Mouse (Mus musculus): Measurements from ENCODE around the gene Gm960. TPM values are rescaled to one million over a fixed set of nuclear protein-coding genes. Genes with fewer than 3 reads are reported as not detected.

The Gm960 gene
- polyA plus RNA-seq, 1 experiment from 2014 or later: 7.6 TPM

DNA sequence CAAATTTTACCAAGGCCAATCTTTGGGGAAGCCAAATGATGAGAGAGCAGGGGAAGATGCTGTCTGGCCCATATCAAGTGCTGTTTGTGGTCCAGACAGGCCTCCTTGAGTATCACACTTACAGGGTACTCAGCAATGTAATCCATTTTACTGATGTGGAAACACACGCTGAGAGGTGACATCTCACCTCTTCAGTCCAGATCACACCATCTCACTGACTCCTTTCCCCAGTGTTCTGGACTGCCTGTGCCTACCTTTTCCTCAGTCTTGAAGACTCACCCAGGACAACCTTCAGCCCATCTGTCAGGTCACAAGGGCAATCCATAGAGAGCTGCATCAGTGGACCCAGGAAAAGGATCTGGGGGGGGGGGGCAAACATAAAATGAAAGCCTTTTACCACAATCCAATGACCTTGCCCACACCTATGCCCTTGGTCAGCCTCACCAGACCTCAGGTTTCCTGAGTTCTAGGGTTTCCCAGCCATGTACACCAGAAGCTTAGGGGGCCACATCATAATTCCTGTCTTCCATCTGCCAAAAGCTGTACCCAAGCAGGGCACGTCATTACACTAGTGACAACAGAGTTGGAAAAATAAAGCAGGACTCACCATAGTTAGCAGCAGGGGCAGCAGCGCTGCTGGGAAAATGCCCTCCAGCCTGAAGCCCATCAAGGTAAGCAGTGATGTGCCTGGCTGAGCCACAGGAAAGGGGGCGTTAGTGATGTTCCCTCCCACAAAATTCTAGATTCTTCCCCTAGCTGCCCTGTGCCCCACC, 73.9 kb downstream of the Gm960 start:
- WGBS: 30% methylated on average over 4 of the region's 4 CpGs
- Histone ChIP-seq H3K9ac (replicated peaks; ENCODE audit: low read length) (peak overlapping the region; percentile 85), H3K9me3 (ENCODE audit: control insufficient read depth, low read length) (no peaks in the 10 kb centered on the region), H3K4me2 (ENCODE audit: low read length) (peak overlapping the region; percentile 95), H3K36me3 (ENCODE audit: control insufficient read depth, insufficient read depth, low read length) (peaks cover 38% of the 10 kb centered on the region), H3K27ac (replicated peaks; ENCODE audit: low read depth, low read length) (peak overlapping the region; percentile 91; the same call in 1 of the 2 replicates), H3K4me1 (ENCODE audit: control insufficient read depth, insufficient read depth, low read length) (peaks cover 13% of the 10 kb centered on the region), H3K27me3 (ENCODE audit: control insufficient read depth, insufficient read depth, low read length) (no peaks in the 10 kb centered on the region), H3K4me3 (replicated peaks; ENCODE audit: low read depth, low read length) (peak overlapping the region; percentile 81)
- ATAC-seq (ENCODE audit: low FRiP score, low TSS enrichment): no peak
- no peak for DNase-seq

- Histone ChIP-seq H3K9ac (replicated peaks; ENCODE audit: low read length) (no peak overlapping the region), H3K36me3 (ENCODE audit: control insufficient read depth, insufficient read depth, low read length) (peaks cover 38% of the 10 kb centered on the region), H3K4me1 (ENCODE audit: control insufficient read depth, insufficient read depth, low read length) (peaks cover 13% of the 10 kb centered on the region), H3K4me2 (ENCODE audit: low read length) (no peak overlapping the region), H3K27ac (replicated peaks; ENCODE audit: low read depth, low read length) (no peak overlapping the region), H3K27me3 (ENCODE audit: control insufficient read depth, insufficient read depth, low read length) (no peaks in the 10 kb centered on the region), H3K9me3 (ENCODE audit: control insufficient read depth, low read length) (no peaks in the 10 kb centered on the region), H3K4me3 (replicated peaks; ENCODE audit: low read depth, low read length) (no peak overlapping the region)
- 96% methylated on average over 12 of the region's 12 CpGs for WGBS
- ATAC-seq (ENCODE audit: low FRiP score, low TSS enrichment) (no peak), DNase-seq (no peak)
Observed at GRCm38 (mm10) chr19:4624006-4624405, 74.5 kb downstream of the Gm960 start.

DNA sequence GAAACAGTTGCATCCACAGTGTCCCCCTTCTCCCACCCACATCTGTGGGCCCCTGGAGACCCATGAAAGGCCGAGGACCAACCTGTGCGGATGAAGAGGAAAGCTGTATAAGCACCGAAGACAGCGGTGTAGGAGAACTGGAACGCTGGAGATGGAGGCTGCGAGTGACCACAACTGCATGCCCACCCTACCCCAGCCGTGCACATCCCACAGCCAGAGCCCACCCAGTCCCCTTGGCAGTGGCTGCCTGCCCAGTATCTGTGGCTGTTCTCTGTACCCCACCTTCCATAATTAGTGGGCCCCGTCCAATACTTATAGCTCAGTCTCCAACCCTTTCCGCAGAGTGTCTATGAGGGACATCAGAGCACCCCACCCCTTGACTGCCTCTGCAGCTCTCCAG, 75.0 kb downstream of the Gm960 start:
- Histone ChIP-seq H3K27me3 (ENCODE audit: control insufficient read depth, insufficient read depth, low read length) (no peaks in the 10 kb centered on the region), H3K36me3 (ENCODE audit: control insufficient read depth, insufficient read depth, low read length) (peaks cover 38% of the 10 kb centered on the region), H3K9me3 (ENCODE audit: control insufficient read depth, low read length) (no peaks in the 10 kb centered on the region), H3K4me1 (ENCODE audit: control insufficient read depth, insufficient read depth, low read length) (peaks cover 13% of the 10 kb centered on the region), H3K4me3 (replicated peaks; ENCODE audit: low read depth, low read length) (no peak overlapping the region), H3K9ac (replicated peaks; ENCODE audit: low read length) (no peak overlapping the region), H3K4me2 (ENCODE audit: low read length) (no peak overlapping the region), H3K27ac (replicated peaks; ENCODE audit: low read depth, low read length) (no peak overlapping the region)
- ATAC-seq (ENCODE audit: low FRiP score, low TSS enrichment) (no peak), DNase-seq (no peak)
- WGBS: 96% methylated on average over 9 of the region's 9 CpGs

DNA sequence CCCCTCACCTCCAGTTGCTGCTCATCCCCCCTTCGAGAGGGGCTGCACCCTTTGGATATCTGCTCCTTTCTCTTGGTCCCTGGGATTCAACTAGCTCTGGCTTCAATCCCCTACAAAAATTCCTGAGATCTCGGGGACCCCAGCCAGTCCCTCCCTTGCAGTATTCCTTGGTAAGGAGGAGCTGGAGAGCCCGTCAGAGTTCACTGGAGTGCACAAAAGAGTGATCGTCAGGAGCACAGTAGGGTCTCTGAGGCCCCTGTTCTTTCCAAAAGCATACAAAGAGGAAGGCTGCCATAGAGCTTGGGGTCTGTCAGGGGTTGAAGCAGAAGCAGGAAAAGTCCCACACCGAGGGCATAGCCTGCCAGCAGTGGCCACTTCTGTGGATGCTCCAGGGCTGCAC, 75.7 kb downstream of the Gm960 start:
- Histone ChIP-seq H3K27me3 (ENCODE audit: control insufficient read depth, insufficient read depth, low read length) (no peaks in the 10 kb centered on the region), H3K9ac (replicated peaks; ENCODE audit: low read length) (no peak overlapping the region), H3K36me3 (ENCODE audit: control insufficient read depth, insufficient read depth, low read length) (peaks cover 38% of the 10 kb centered on the region), H3K9me3 (ENCODE audit: control insufficient read depth, low read length) (no peaks in the 10 kb centered on the region), H3K4me2 (ENCODE audit: low read length) (no peak overlapping the region), H3K4me3 (replicated peaks; ENCODE audit: low read depth, low read length) (no peak overlapping the region), H3K27ac (replicated peaks; ENCODE audit: low read depth, low read length) (no peak overlapping the region), H3K4me1 (ENCODE audit: control insufficient read depth, insufficient read depth, low read length) (peaks cover 13% of the 10 kb centered on the region)
- no peak for DNase-seq
- no peak for ATAC-seq (ENCODE audit: low FRiP score, low TSS enrichment)
- WGBS: 75% methylated on average over 5 of the region's 5 CpGs

DNA sequence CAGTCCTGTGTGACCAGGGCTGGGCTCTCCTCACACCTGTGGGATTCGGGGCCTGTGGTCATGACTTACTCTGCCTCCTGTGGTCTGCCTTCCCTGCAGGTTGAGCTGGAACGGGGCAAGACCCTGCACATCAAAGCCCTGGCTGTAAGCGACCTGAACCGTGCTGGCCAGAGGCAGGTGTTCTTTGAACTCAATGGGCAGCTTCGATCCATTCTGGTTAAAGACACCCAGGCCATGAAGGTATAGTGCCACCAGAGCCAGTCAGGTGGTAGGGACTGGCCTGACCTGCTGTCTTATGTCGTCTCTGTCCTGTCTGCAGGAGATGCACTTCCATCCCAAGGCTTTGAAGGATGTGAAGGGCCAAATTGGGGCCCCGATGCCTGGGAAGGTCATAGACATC, 77.7 kb downstream of the Gm960 start:
- WGBS: 94% methylated on average over 7 of the region's 7 CpGs
- DNase-seq (no peak), ATAC-seq (ENCODE audit: low FRiP score, low TSS enrichment) (no peak)
- Histone ChIP-seq H3K27ac (replicated peaks; ENCODE audit: low read depth, low read length) (no peak overlapping the region), H3K9me3 (ENCODE audit: control insufficient read depth, low read length) (no peaks in the 10 kb centered on the region), H3K27me3 (ENCODE audit: control insufficient read depth, insufficient read depth, low read length) (no peaks in the 10 kb centered on the region), H3K9ac (replicated peaks; ENCODE audit: low read length) (no peak overlapping the region), H3K4me1 (ENCODE audit: control insufficient read depth, insufficient read depth, low read length) (peaks cover 5% of the 10 kb centered on the region), H3K4me3 (replicated peaks; ENCODE audit: low read depth, low read length) (no peak overlapping the region), H3K4me2 (ENCODE audit: low read length) (no peak overlapping the region), H3K36me3 (ENCODE audit: control insufficient read depth, insufficient read depth, low read length) (peaks cover 38% of the 10 kb centered on the region)

DNA sequence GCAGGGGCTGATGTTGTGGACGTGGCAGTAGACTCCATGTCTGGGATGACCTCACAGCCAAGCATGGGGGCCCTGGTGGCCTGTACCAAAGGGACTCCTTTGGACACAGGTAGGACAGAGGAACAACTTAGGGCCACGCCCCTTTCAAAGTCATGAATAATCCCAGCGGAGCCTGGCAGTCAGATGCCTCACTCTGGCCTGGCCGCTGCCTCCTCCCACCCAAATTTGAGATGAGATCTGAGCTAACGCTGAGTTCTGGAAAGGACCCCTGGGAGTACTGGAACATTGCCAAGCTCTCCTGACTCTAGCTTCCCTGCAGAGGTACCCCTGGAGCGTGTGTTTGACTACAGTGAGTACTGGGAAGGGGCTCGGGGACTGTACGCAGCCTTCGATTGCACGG, 79.0 kb downstream of the Gm960 start:
- Histone ChIP-seq H3K27me3 (ENCODE audit: control insufficient read depth, insufficient read depth, low read length) (no peaks in the 10 kb centered on the region), H3K4me2 (ENCODE audit: low read length) (no peak overlapping the region), H3K4me3 (replicated peaks; ENCODE audit: low read depth, low read length) (no peak overlapping the region), H3K9me3 (ENCODE audit: control insufficient read depth, low read length) (no peaks in the 10 kb centered on the region), H3K36me3 (ENCODE audit: control insufficient read depth, insufficient read depth, low read length) (peaks cover 38% of the 10 kb centered on the region), H3K9ac (replicated peaks; ENCODE audit: low read length) (no peak overlapping the region), H3K27ac (replicated peaks; ENCODE audit: low read depth, low read length) (no peak overlapping the region), H3K4me1 (ENCODE audit: control insufficient read depth, insufficient read depth, low read length) (peaks cover under 1% of the 10 kb centered on the region)
- DNase-seq (no peak), ATAC-seq (ENCODE audit: low FRiP score, low TSS enrichment) (no peak)
- WGBS: 81% methylated on average over 10 of the region's 10 CpGs

- Histone ChIP-seq H3K9ac (replicated peaks; ENCODE audit: low read length) (no peak overlapping the region), H3K4me1 (ENCODE audit: control insufficient read depth, insufficient read depth, low read length) (peaks cover 12% of the 10 kb centered on the region), H3K4me3 (replicated peaks; ENCODE audit: low read depth, low read length) (no peak overlapping the region), H3K4me2 (ENCODE audit: low read length) (no peak overlapping the region), H3K27me3 (ENCODE audit: control insufficient read depth, insufficient read depth, low read length) (no peaks in the 10 kb centered on the region), H3K27ac (replicated peaks; ENCODE audit: low read depth, low read length) (no peak overlapping the region), H3K9me3 (ENCODE audit: control insufficient read depth, low read length) (no peaks in the 10 kb centered on the region), H3K36me3 (ENCODE audit: control insufficient read depth, insufficient read depth, low read length) (peaks cover 37% of the 10 kb centered on the region)
- peak; percentile 66 for DNase-seq
- ATAC-seq (ENCODE audit: low FRiP score, low TSS enrichment): no peak
- WGBS: 24% methylated on average over 18 of the region's 18 CpGs
Observed at GRCm38 (mm10) chr19:4618183-4618582, 80.3 kb downstream of the Gm960 start.

GRCm38 (mm10) chr19:4616546-4616945, 81.9 kb downstream of the Gm960 start:
- Histone ChIP-seq H3K4me1 (ENCODE audit: control insufficient read depth, insufficient read depth, low read length) (peaks cover 12% of the 10 kb centered on the region), H3K27me3 (ENCODE audit: control insufficient read depth, insufficient read depth, low read length) (no peaks in the 10 kb centered on the region), H3K27ac (replicated peaks; ENCODE audit: low read depth, low read length) (no peak overlapping the region), H3K9me3 (ENCODE audit: control insufficient read depth, low read length) (no peaks in the 10 kb centered on the region), H3K9ac (replicated peaks; ENCODE audit: low read length) (no peak overlapping the region), H3K4me2 (ENCODE audit: low read length) (peak overlapping the region; percentile 83; the same call in 1 of the 2 replicates), H3K36me3 (ENCODE audit: control insufficient read depth, insufficient read depth, low read length) (peaks cover 37% of the 10 kb centered on the region), H3K4me3 (replicated peaks; ENCODE audit: low read depth, low read length) (peak overlapping the region; percentile 89; the same call in 1 of the 2 replicates)
- WGBS: 51% methylated on average over 4 of the region's 4 CpGs
- ATAC-seq (ENCODE audit: low FRiP score, low TSS enrichment): no peak
- no peak for DNase-seq

All from midbrain, embryonic 14.5 days (tissue).